Mouse (Mus musculus) testis, adult 2 months (tissue): Measurements from ENCODE around the gene Gm4871.
"Not testable (repeated sequence)": the region's sequence is repeated elsewhere in the genome, so short reads cannot be mapped to it uniquely, and the experiment has no call there.

Experiments
- CTCF ChIP-seq: fragments of 200-500 bp; IDR thresholded peaks from 2 replicates; pipeline ENCODE4 v1.5.1; 2012; ENCODE audit warnings: low read depth, mild to moderate bottlenecking, inconsistent platforms, low read length, moderate library complexity; ENCODE audit not compliant: control insufficient read depth, insufficient read depth, insufficient replicate concordance
- POLR2A ChIP-seq: fragments of 200-500 bp; IDR thresholded peaks from 2 replicates; pipeline ENCODE4 v1.6.1; 2012; ENCODE audit warnings: low read depth, mild to moderate bottlenecking, inconsistent platforms, low read length, moderate library complexity; ENCODE audit not compliant: control insufficient read depth

- not testable (repeated sequence) for TF ChIP-seq CTCF, POLR2A
Observed at GRCm38 (mm10) chr5:145020712-145021111, 11.8 kb downstream of the Gm4871 start.
